Mouse (Mus musculus) urinary bladder, postnatal 25 days (tissue): ENCODE measurements around the gene Ccdc159.

Source experiments
- DNase-seq: peaks from one replicate; pipeline ENCODE4 v3.0.0; 2022; ENCODE audit warnings: low spot score

The Ccdc159 gene

DNA sequence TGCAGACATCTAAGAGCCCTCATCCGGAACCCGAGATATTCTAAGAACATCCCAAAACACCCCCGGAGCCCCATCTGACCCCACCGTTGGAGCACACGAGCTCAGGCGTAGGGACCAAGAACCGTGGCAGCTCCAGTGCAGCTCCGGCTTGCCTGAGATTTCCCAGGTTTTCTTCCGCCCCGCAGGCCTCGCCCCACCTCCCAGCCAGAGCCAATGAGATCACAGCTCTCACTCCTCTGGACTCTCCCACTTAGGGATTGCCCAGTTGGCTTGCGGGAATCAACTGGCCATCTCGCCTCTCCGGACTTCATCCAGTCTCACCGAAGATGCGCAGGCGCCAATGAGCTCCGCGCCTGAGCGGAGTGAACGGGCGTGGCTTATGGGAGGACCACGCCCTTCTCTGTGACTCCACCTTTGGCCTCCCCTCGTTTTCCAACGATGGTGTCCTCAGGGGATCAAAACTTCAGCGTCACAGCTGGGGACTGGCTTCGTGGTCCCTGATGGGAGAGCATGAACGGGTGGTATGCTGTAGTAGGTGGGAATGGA is at the start of gene Ccdc159, which contains the start of gene Tmem205:
Gene Ccdc159, plus strand, starts transcription at position 264 of the 546 bp plus-strand sequence.
Gene Tmem205, minus strand, starts transcription at position 349 of the 546 bp plus-strand sequence.
- peak; percentile 81 for DNase-seq

DNA sequence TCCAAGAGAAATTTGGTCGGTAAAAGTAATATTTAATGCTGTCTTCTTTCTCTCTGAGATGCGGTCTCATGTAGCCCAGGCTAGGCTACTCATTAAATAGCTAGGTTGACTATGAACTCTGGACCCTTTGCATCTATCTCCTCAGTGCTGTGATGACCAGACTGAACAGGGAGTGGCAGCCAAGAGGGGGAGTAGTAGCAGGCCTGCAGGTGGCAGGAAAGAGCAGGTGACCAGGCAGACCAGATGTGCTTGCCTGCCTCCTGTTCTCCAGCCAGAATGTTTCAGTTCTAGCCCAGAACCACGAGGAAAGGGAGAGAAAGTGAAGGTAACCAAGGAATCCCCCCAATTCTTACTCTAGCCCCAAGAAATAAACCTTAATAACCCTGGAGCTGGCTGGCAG is 38.0 kb upstream of the Ccdc159 start:
- DNase-seq: no peak

DNA sequence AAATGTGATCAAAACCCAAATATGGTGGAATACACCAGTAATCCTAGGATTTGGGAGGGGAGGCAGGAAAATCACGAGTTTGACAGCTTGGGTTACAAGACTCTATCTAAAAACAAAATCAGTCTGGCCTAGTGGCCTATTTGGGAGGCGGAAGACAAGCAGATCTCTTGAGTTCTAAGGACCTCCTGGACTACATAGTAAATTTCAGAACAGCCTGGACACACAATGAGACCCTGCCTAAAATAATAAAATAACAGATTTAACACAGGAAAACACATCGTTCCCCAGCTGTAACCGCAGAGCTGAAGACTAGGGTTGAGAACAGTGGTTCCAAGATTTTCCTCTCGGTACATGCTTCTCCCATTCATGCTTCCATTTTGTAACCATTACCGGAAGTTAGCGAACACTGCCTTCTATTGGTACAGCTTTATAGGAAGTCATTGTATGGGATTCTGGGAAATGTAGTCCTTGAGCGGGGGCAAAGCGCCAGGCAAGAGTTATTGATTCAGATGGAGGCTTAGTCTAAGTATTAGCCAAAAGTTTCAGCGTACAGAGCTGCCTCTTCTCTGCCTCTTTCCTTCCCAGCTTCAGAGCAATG is 25.9 kb upstream of the Ccdc159 start:
- peak; percentile 41 for DNase-seq

DNA sequence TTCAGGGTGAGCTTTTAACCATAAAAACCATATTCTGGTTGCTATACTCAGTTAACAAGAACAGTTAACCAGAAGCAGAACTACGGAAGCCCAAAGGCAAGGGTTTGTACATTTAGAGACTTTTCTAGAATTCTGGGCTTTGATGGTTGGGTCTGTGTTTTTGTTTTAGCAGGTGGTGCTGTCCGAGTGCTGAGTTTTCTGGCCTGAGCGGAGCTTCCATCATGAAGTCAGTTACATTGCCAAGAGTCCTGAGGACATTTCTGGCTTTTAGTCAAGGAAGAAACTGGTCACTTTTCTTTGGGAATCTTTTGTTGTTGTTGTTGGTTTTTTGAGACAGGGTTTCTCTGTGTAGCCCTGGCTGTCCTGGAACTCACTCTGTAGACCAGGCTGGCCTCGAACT is 23.2 kb upstream of the Ccdc159 start:
- no peak for DNase-seq

GRCm38 (mm10) chr9:21908216-21908615 is 19.1 kb upstream of the Ccdc159 start:
- no peak for DNase-seq

- DNase-seq: no peak
Measured at GRCm38 (mm10) chr9:21909474-21910223, 17.6 kb upstream of the Ccdc159 start.

DNA sequence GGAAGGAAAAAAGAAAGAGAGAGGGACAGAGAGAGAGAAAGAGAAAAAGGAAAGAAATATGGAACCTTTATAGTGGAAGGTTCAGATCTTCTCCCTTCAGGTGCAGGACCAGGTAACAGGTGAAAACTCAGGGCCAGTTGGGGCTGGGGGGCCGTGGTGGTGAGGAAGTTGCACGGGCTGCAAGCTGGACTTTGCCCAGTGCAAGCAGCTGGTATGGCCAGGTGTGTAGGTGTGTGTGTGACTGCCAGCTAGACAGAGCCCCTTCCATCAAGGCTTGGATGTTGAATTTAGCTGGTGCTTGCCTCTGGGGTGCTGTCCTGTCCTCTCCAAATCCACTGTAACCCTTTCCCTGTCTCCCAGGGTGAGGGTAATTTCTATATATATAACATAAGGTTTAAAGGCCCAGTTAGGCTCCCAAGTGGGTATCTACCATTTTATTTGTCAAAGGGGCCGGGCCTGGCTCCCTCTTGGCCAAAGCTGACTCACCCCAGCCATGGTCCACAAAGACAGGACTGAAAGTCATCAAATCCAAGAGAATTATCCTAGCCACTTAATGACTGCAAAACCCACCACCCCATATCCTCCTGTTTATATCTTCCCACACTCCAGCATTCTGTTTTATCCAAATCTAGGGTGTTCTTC is 10.3 kb upstream of the Ccdc159 start:
- DNase-seq: no peak

- peak; percentile 30 for DNase-seq
Measured at GRCm38 (mm10) chr9:21917493-21918034, 9.7 kb upstream of the Ccdc159 start.

- DNase-seq: peak; percentile 96
Measured at GRCm38 (mm10) chr9:21918035-21918592, 9.2 kb upstream of the Ccdc159 start, which contains the start of gene Rab3d. Rab3d (minus strand) TSS chr9:21918192.

DNA sequence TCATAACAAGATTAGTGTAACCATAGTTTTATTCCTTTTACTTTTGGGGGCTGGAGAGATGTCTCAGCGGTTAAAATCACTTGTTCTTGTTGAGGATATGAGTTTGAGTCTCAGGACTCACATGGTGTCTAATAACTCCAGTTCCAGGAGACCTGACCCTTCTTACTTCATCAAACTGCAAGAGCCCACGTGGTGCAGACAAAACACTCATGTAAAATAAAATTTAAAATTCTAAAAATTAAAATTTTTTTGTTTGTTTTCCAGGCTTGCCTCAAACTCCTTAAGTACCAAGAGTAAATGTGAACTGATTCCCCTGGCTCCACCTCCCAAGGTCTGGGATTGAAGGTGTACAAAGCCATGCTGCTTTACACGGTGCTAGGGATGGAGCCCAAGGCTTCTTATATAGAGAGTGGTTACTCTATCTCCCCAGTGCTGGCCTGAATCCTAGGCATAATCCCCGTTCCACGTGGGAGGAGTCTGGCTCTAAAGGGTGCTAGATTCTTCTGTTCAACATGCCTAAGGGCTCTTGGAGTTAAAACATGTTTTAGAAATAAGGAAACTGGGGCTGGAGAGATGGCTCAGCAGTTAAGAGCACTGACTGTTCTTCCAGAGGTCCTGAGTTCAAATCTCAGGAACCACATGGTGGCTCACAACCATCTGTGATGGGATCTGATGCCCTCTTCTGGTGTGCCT is 8.4 kb upstream of the Ccdc159 start:
- no peak for DNase-seq

DNA sequence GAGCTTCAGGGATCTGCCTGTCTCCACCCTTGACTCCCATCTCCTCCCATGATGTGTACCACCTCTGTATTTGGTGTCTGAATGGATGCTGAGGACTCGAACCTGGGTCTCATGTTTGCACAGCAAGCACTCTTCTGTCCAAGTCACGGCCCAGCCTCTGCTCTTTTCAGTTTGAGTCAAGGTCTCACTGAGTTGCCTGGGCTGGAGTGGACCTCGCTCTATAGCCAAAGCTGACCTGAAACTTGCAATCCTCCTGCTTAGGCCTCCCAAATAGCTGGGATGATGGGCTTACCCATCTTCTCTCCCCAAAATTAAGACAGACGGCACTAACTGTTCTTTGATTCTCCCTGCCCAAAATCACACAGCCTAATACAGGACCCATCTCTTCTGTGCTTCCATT is 4.2 kb upstream of the Ccdc159 start:
- DNase-seq: no peak

DNA sequence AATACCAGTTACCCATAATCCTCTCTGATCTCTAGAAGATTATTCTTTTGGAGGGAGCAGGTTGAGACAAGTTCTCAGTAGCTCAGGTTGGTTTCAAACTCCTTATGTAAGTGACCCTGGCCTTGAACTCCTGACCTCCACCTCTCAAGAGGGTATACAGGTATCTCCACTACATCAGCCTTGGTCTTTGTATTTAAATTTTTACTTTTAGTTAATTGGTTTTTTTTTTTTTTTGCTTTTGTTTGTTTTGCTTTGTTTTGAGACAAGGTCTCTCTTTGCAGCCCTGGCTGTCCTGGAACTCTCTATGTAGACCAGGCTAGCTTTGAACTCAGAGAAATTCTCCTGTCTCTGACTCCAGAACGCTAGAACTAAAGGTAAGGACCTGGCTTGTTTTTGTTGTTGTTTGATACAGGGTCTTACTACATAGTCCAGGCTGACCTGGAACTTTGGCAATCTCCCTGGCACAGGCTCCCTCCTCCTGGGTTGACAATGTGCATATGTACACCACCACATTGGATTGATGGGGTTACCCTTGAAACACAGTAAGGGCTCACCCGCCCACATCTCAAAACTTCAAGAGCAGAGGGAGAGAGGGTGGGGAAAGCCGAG is 3.7 kb upstream of the Ccdc159 start:
- DNase-seq: no peak

- peak; percentile 90 for DNase-seq
Measured at GRCm38 (mm10) chr9:21924099-21924493, 3.2 kb upstream of the Ccdc159 start.

GRCm38 (mm10) chr9:21925034-21925433 is 2.2 kb upstream of the Ccdc159 start:
- no peak for DNase-seq

DNA sequence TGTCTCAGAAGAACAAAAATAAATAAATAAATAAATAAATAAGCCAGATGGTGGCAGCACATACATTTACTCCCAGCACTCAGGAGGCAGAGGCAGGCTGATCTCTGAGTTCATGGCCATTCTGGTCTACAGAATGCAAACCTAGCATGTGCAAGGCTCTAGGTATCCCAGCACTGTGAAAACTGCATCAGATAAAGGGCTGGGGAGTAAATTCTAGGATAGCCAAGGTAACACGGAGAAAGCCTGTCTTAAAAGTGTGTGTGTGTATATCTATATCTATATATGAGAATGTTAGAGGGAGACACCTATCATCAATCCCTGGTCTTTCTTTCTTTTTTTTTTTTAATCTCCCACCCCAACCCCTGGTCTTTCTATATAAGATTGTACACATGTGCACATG is 1.8 kb upstream of the Ccdc159 start:
- no peak for DNase-seq

DNA sequence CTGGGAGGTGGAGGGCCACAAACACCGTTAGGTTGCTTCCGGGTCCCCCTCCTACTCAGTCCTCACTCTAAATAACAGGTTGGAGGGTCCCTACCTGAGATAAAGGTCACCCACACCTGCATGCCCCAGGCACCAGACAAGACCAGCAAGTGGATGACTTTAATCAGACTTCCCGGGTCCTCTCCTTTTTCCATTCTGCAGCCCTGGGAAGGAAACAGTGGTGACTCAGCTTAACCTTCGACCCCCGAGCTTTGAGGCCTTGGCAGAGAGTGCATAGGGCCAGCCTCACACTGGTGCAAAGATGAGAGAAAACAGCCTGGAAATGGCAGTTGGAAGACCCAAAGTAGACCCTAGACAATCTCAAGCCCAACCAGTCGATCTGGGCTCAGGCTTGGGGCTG is 1.1 kb upstream of the Ccdc159 start:
- no peak for DNase-seq

- no peak for DNase-seq
Measured at GRCm38 (mm10) chr9:21926784-21927183, 487 bp upstream of the Ccdc159 start.

DNA sequence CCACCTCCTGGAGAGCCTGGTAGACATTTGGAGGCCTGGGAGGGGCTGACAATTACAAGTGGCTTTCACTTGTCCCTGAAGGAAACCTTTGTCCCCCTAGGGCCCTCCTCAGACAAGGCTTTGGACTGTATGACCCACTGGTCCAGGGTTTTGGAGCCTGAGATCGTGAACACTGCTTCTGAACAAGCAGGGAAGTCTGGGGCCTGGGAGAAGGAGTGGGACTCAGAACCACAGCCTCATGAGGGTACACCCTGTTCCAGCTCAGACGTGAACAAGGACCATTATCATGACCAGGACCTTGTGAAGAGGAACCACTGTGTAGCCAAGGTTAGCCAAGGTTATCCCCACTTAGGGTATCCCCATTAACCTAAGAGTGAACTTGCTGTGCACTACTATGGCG is 1.9 kb downstream of the Ccdc159 start:
- no peak for DNase-seq

- DNase-seq: no peak
Measured at GRCm38 (mm10) chr9:21932006-21932405, 4.7 kb downstream of the Ccdc159 start.

DNA sequence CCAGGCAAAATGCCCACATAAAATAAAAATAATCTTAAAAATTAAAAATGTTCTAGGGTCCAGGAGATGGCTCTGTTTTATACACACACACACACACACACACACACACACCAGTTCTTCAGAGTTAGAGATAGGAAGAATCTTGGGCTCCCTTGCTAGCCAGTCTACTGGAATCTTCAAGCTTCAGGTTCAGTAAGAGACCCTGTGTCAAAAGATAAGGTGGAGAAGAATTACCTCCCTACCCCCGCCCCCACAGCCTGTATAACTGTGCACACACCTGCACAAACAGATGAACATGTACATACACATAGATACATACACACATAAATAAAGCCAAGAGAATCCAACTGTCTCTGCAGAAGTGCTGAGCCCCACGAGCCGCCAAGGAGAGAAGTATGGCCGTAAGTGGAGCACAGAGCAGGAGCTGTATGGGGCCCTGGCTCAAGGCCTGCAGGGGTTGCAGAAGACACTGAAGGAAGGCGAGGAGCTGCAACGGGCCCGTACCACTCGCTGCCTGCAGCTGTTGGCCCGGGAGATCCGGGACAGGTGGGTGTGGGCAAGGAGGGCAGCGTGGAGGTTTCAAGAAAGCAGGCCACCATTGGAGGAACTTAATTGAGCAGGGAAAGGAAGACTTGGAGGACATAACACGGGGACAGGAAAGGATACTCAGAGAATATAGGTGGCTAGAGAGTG is 5.3 kb downstream of the Ccdc159 start:
- DNase-seq: no peak

DNA sequence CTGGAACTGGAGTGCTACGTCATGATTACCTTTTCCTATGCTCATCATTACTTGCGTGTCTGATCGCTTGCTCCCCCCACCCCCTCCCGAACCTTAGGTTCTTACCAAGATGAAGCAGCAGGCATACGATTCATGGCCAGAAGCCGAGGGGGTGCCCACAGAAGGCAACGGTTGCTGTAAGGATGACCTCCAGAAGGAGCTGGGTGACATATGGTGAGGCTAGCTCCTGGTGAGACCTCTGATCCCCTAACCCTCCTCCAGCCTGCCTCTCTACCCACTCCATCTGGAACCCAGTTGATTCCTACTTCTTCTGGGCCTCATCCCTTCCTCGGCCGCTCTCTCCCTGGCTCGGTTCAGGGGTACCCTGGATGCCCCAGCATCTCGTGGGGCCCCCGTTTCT is 6.8 kb downstream of the Ccdc159 start:
- no peak for DNase-seq
